Mouse (Mus musculus) liver, embryonic 14.5 days (tissue): ENCODE results near the gene Ino80.

Experiments used
- CTCF ChIP-seq: IDR thresholded peaks from 2 replicates; pipeline ENCODE4 v1.5.1; 2016; ENCODE audit warnings: antibody characterized with exemption, low read depth, control low read depth
- EP300 ChIP-seq: IDR thresholded peaks from 2 replicates; pipeline ENCODE4 v1.6.1; 2016; ENCODE audit warnings: antibody characterized with exemption, low read depth

GRCm38 (mm10) chr2:119335535-119335934 is 142.0 kb downstream of the Ino80 start:
- TF ChIP-seq CTCF (no peak), EP300 (no peak)
